Mouse (Mus musculus): Measurements from ENCODE around the gene Plekhg1. TPM values are rescaled to one million over a fixed set of nuclear protein-coding genes. Genes with fewer than 3 reads are reported as not detected.

Plekhg1 gene
- 10.9 to 19.2 TPM (median 11.8 TPM) in 3 replicates for total RNA-seq (2017)

GRCm38 (mm10) chr10:3740148-3740503, at the start of gene Plekhg1:
TSS of gene Plekhg1 (plus strand) at chr10:3740364.
- ATAC-seq (replicated peaks; ENCODE audit: insufficient number of reproducible peaks, low FRiP score, low TSS enrichment, poor library complexity, severe bottlenecking): peak; percentile 55

DNA sequence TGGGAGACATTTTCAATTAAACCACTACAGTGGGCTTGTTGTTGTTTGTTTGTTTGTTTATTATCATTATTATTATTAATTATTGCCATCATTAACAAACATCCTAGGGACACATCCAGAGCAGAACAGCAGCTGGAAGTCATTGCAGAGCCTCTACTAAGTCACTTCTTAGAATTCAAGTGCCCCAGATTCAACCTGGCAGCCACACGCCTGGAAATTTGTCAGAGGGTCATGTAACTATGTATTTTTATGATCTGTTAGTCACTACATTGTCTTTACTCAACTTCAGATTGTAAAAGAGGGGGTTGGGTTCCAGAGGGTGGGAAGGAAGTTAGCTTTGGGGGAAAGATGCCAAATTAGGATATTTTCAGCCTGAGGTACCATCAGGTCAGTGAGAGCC, 47.4 kb upstream of the Plekhg1 start:
- no peak for ATAC-seq (replicated peaks; ENCODE audit: insufficient number of reproducible peaks, low FRiP score, low TSS enrichment, poor library complexity, severe bottlenecking)

GRCm38 (mm10) chr10:3693699-3694280, 46.4 kb upstream of the Plekhg1 start:
- ATAC-seq (replicated peaks; ENCODE audit: insufficient number of reproducible peaks, low FRiP score, low TSS enrichment, poor library complexity, severe bottlenecking): no peak

DNA sequence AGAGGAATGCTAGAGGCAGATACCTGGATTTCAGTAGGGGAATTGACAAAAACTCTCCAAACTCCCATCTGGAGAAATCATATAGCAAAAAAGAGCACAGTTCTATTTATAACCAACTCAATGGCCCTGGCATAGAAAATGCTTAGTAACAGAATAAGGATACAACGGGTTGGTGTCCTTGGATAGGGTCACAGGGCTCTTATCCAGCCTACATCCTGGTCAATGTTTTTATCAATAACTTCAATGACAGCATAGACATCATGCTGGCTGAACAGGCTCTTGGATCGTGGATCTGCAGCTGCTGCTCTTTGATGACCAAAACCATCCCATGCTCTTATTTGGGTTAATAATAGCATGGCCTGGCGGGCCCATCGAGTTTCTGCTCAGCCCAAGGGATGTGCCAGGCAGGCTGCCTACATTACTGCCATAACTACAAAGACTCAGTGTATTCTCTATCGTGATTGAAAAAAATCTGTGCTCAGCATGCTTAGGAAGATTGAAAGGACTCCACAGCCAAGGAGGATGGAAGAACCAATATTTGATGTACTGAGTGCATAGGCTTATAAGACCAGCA, 44.7 kb upstream of the Plekhg1 start:
- no peak for ATAC-seq (replicated peaks; ENCODE audit: insufficient number of reproducible peaks, low FRiP score, low TSS enrichment, poor library complexity, severe bottlenecking)

GRCm38 (mm10) chr10:3696727-3697348, 43.3 kb upstream of the Plekhg1 start:
- no peak for ATAC-seq (replicated peaks; ENCODE audit: insufficient number of reproducible peaks, low FRiP score, low TSS enrichment, poor library complexity, severe bottlenecking)

- ATAC-seq (replicated peaks; ENCODE audit: insufficient number of reproducible peaks, low FRiP score, low TSS enrichment, poor library complexity, severe bottlenecking): peak; percentile 96
Observed at GRCm38 (mm10) chr10:3697500-3697899, 42.7 kb upstream of the Plekhg1 start.

GRCm38 (mm10) chr10:3700225-3701073, 39.7 kb upstream of the Plekhg1 start:
- ATAC-seq (replicated peaks; ENCODE audit: insufficient number of reproducible peaks, low FRiP score, low TSS enrichment, poor library complexity, severe bottlenecking): no peak

GRCm38 (mm10) chr10:3701832-3702231, 38.3 kb upstream of the Plekhg1 start:
- ATAC-seq (replicated peaks; ENCODE audit: insufficient number of reproducible peaks, low FRiP score, low TSS enrichment, poor library complexity, severe bottlenecking): no peak

DNA sequence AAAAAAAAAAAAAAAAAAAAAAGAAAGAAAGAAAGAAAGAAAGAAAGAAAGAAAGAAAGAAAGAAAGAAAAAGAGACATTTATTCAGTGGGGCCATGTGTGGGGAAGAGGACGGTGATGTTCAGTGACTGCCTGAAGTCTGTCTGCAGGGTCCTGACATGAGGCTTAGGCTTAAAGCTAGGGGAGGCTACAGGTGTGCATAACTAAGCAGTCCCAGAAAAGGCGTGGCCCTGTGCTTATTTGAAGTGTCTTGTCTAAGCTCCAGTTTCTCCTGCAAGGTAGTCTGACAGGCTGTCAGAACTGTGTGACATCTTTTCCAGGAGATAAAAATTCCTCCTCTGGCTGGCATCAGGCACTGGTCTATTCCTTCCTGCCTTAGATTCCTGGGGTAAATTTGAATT, 37.6 kb upstream of the Plekhg1 start:
- ATAC-seq (replicated peaks; ENCODE audit: insufficient number of reproducible peaks, low FRiP score, low TSS enrichment, poor library complexity, severe bottlenecking): no peak

- ATAC-seq (replicated peaks; ENCODE audit: insufficient number of reproducible peaks, low FRiP score, low TSS enrichment, poor library complexity, severe bottlenecking): no peak
Observed at GRCm38 (mm10) chr10:3706231-3706630, 33.9 kb upstream of the Plekhg1 start.

- no peak for ATAC-seq (replicated peaks; ENCODE audit: insufficient number of reproducible peaks, low FRiP score, low TSS enrichment, poor library complexity, severe bottlenecking)
Observed at GRCm38 (mm10) chr10:3710081-3710480, 30.1 kb upstream of the Plekhg1 start.

DNA sequence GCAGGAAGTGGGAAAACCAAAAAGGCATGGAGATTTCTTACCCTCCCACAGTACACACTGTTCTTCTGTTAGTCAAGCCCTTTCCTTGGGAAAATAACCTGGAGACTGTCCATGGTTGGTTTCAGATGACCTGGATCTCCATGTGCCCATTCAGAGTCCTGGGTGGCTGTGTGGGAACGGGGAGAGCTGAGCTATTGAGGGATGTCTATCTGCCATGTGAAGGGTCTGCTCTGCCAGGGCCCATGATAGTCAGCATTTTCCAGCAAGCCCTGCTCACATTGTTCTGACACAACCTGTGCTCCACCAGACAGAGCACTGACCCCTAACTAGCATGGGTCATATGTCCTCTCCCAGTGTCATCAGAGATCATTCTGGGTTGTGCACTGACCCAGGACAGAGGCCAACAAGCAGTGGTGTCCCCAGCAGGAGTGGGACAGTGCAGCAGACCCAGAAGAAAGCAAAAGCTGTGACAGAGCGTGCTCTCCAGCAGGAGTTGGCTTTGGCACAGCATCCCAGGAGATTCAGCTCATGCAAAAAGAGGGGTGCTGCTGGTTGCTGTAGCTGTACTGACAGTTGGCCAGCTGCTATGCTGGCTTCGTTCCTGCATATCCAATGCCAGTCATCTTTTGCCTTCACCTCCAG, 24.7 kb upstream of the Plekhg1 start:
- no peak for ATAC-seq (replicated peaks; ENCODE audit: insufficient number of reproducible peaks, low FRiP score, low TSS enrichment, poor library complexity, severe bottlenecking)

DNA sequence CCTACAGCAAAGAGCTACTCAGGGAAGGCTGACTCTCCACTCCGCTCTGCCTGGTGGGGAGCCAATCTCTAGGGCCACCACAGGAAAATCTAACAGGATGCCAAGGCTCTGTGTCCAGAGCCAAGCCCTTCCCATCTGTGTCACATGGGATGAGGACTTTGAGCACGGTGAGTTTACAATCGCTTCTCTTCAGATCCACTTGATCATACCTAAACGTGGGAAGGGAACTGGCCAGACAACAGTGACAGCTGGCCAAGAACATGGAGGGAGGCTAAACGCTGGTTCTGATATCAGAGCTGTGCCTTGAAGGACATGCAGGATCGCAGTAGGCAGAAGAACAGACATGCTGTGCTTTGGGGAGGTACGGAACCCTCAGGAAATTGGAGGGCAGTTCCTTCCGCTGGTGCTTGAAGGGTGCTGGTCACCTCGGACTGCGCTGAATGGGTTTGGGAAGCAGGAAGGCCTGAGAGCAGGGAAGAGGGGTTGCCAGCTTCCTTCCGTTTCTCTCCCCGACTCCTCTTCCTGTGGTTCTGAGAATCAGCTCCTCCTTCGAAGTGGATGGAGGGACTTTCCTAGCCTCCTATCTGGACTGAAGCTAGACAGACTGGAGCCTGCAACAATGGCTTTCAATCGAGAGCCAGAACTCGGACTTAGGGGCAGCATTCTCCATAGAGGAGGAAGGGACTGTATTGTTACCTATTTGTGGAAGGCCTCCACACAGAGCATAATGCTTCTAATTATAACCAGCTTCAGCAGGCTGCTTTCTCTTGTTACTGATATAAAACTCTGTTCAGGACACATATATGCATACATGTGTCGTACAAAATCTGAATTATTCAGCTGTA, 21.9 kb upstream of the Plekhg1 start:
- ATAC-seq (replicated peaks; ENCODE audit: insufficient number of reproducible peaks, low FRiP score, low TSS enrichment, poor library complexity, severe bottlenecking): no peak

DNA sequence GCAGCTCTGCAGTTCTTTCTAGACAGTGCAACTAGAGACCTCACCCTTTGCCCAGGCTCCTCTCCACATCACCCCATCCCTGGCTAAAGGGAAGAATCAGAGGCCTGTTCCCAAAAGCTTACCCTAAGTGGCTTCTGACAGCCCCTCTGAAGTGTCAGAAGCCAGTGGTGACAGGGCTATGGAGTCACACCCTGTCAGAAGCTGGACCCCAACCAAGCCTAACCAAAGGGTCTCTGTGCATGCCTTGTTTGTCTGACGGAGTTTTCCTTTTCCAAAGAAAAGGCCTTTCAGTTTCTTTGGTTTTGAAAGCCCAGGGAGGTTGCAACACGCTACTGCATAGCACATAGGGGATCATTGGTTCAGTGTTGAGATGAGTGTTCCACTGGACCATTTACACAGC, 19.9 kb upstream of the Plekhg1 start:
- ATAC-seq (replicated peaks; ENCODE audit: insufficient number of reproducible peaks, low FRiP score, low TSS enrichment, poor library complexity, severe bottlenecking): no peak

GRCm38 (mm10) chr10:3722339-3722738, 17.8 kb upstream of the Plekhg1 start:
- ATAC-seq (replicated peaks; ENCODE audit: insufficient number of reproducible peaks, low FRiP score, low TSS enrichment, poor library complexity, severe bottlenecking): no peak

DNA sequence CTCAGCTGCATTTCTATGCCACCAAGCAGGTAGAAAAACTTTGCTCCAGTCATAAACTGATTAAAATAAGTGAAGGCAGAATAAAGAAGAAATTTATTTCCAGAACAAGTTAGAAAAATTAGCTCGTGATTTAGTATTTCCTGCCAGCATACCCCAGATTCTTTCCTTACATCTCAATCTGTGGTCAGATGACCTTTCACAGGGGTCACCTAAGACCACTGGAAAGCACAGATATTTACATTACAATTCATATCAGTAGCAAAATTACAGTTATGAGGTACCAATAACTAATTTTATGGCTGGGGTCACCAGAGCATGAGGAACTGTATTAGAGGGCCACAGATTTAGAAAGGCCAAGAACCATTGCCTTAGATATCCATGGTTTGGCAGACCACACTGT, 15.5 kb upstream of the Plekhg1 start:
- no peak for ATAC-seq (replicated peaks; ENCODE audit: insufficient number of reproducible peaks, low FRiP score, low TSS enrichment, poor library complexity, severe bottlenecking)

GRCm38 (mm10) chr10:3729666-3730065, 10.5 kb upstream of the Plekhg1 start:
- no peak for ATAC-seq (replicated peaks; ENCODE audit: insufficient number of reproducible peaks, low FRiP score, low TSS enrichment, poor library complexity, severe bottlenecking)

- no peak for ATAC-seq (replicated peaks; ENCODE audit: insufficient number of reproducible peaks, low FRiP score, low TSS enrichment, poor library complexity, severe bottlenecking)
Observed at GRCm38 (mm10) chr10:3730314-3730713, 9.8 kb upstream of the Plekhg1 start.

All from monocyte, adult 5-6 weeks (primary cell).